Mouse (Mus musculus) adrenal gland (tissue): ENCODE measurements around the gene Mphosph9.
"Not testable (repeated sequence)": the region's sequence is repeated elsewhere in the genome, so short reads cannot be mapped to it uniquely, and the experiment has no call there.

Source experiments
- intact Hi-C: fragments of 180-260 bp; cut with DNase I; formaldehyde crosslinking; loops from one replicate; pipeline ENCODE4 v1.15.1; 2025

Mphosph9 gene

GRCm38 (mm10) chr5:124349196-124349595 lies 21.4 kb upstream of the Mphosph9 start:
- intact Hi-C loops, result no loop called here

- intact Hi-C loops, result no loop called here
Observed at GRCm38 (mm10) chr5:124342897-124343296, 15.1 kb upstream of the Mphosph9 start.

- intact Hi-C loops, result not testable (repeated sequence)
Observed at GRCm38 (mm10) chr5:124341753-124342339, 14.1 kb upstream of the Mphosph9 start.

- intact Hi-C loops, result no loop called here
Observed at GRCm38 (mm10) chr5:124338791-124339190, 11.0 kb upstream of the Mphosph9 start.

- intact Hi-C loops, result no loop called here
Observed at GRCm38 (mm10) chr5:124337909-124338308, 10.1 kb upstream of the Mphosph9 start.

- intact Hi-C loops, result no loop called here
Observed at GRCm38 (mm10) chr5:124337103-124337502, 9.3 kb upstream of the Mphosph9 start.

- intact Hi-C loops, result no loop called here
Observed at GRCm38 (mm10) chr5:124334392-124334791, 6.6 kb upstream of the Mphosph9 start.

GRCm38 (mm10) chr5:124330086-124330485 lies 2.3 kb upstream of the Mphosph9 start:
- intact Hi-C loops, result no loop called here

GRCm38 (mm10) chr5:124326829-124327228 lies 943 bp downstream of the Mphosph9 start:
- intact Hi-C loops, result no loop called here

- intact Hi-C loops, result no loop called here
Observed at GRCm38 (mm10) chr5:124317648-124318047, 10.1 kb downstream of the Mphosph9 start.

- intact Hi-C loops, result no loop called here
Observed at GRCm38 (mm10) chr5:124315941-124316340, 11.8 kb downstream of the Mphosph9 start.

- intact Hi-C loops, result no loop called here
Observed at GRCm38 (mm10) chr5:124315498-124315897, 12.3 kb downstream of the Mphosph9 start.

- intact Hi-C loops, result no loop called here
Observed at GRCm38 (mm10) chr5:124310091-124310490, 17.7 kb downstream of the Mphosph9 start.

GRCm38 (mm10) chr5:124309155-124309554 lies 18.6 kb downstream of the Mphosph9 start:
- intact Hi-C loops, result no loop called here

- intact Hi-C loops, result not testable (repeated sequence)
Observed at GRCm38 (mm10) chr5:124302853-124303252, 24.9 kb downstream of the Mphosph9 start.

- intact Hi-C loops, result no loop called here
Observed at GRCm38 (mm10) chr5:124300132-124300531, 27.6 kb downstream of the Mphosph9 start.

- intact Hi-C loops, result not testable (repeated sequence)
Observed at GRCm38 (mm10) chr5:124299307-124299706, 28.5 kb downstream of the Mphosph9 start.

GRCm38 (mm10) chr5:124296475-124296874 lies 31.3 kb downstream of the Mphosph9 start:
- intact Hi-C loops, result no loop called here

GRCm38 (mm10) chr5:124293967-124294366 lies 33.8 kb downstream of the Mphosph9 start:
- intact Hi-C loops, result loop anchor here (5.0 kb wide), 1 partner anchor 37 kb away; no protein-coding TSS in a partner anchor

- intact Hi-C loops, result loop anchor here (5.0 kb wide), 1 partner anchor 33 kb away; no protein-coding TSS in a partner anchor
Observed at GRCm38 (mm10) chr5:124290216-124290615, 37.6 kb downstream of the Mphosph9 start.

GRCm38 (mm10) chr5:124287616-124288247 lies 40.0 kb downstream of the Mphosph9 start:
- intact Hi-C loops, result no loop called here

- intact Hi-C loops, result loop anchor here (5.0 kb wide), 1 partner anchor 122 kb away; no protein-coding TSS in a partner anchor
Observed at GRCm38 (mm10) chr5:124284330-124284729, 43.4 kb downstream of the Mphosph9 start.

GRCm38 (mm10) chr5:124282854-124283253 lies 44.9 kb downstream of the Mphosph9 start:
- intact Hi-C loops, result loop anchor here (5.0 kb wide), 1 partner anchor 121 kb away; no protein-coding TSS in a partner anchor
